ENCODE assay signal across 22 mouse cellular contexts in the genomic region with DNA sequence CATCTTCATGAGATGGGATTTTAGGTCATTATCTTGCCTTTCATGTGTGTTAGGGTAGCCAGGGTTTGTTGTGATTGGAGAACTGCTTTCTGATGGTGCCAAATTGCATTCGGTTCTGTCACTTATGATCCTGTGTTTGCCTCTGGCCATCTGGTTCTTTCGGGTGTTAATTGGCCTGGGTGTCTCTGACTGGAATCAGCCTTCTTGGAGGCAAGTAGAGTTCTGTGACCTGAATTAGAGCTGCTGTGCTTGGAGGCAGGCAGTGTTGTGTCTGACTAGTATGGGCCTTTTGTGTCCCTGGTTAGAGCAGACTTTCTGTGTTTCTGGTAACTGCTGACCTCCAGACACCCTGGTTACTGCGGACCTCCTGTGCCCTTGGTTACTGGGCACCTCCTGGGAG.
"Had no signal": no experiment of that assay in that cellular context is flagged by ENCODE, and none has a peak within 500 bp of the region (broad histone marks: within the 10 kb centered on the region; RNA-seq: fewer than 3 reads in every experiment).

No protein-coding gene starts in this region.

- H3K4me2 ChIP-seq: liver, embryonic 15.5 days; lung, embryonic 15.5 days; neural tube, embryonic 13.5 days; neural tube, embryonic 15.5 days; stomach, embryonic 15.5 days had no signal

- H3K4me3 ChIP-seq: liver, embryonic 15.5 days; lung, embryonic 15.5 days; midbrain, embryonic 10.5 days; myocyte; neural tube, embryonic 13.5 days; neural tube, embryonic 15.5 days; stomach, embryonic 15.5 days had no signal

- H3K27me3 ChIP-seq: liver, embryonic 15.5 days; lung, embryonic 15.5 days; neural tube, embryonic 13.5 days; neural tube, embryonic 15.5 days; stomach, embryonic 15.5 days had no signal

- H3K36me3 ChIP-seq: liver, embryonic 15.5 days; lung, embryonic 15.5 days; midbrain, embryonic 10.5 days; neural tube, embryonic 13.5 days; neural tube, embryonic 15.5 days; stomach, embryonic 15.5 days had no signal

- DNase-seq: liver, postnatal 0 days; lung, adult 2 months; lung, postnatal 14 days; lung, postnatal 36 days; midbrain, embryonic 14.5 days; right cerebral cortex, adult 18-20 months; right cerebral cortex, postnatal 25 days; right cerebral cortex, postnatal 4 days; thymus, adult 2 months; thymus, postnatal 25 days; thymus, postnatal 4 days had no signal

- ATAC-seq: liver, postnatal 0 days; lung, postnatal 0 days; midbrain, embryonic 16.5 days had no signal

- H3K9me3 ChIP-seq: liver, embryonic 15.5 days; lung, embryonic 15.5 days; midbrain, embryonic 10.5 days; neural tube, embryonic 13.5 days; neural tube, embryonic 15.5 days; stomach, embryonic 15.5 days had no signal

- H3K27ac ChIP-seq: liver, embryonic 15.5 days; lung, embryonic 15.5 days; macrophage; midbrain, embryonic 10.5 days; neural tube, embryonic 13.5 days; neural tube, embryonic 15.5 days; stomach, embryonic 15.5 days; stomach, postnatal 0 days had no signal

- H3K9ac ChIP-seq: liver, embryonic 15.5 days; liver, postnatal 0 days; lung, embryonic 15.5 days; neural tube, embryonic 13.5 days; neural tube, embryonic 15.5 days; stomach, embryonic 15.5 days had no signal

- H3K4me1 ChIP-seq: liver, embryonic 15.5 days; lung, embryonic 15.5 days; midbrain, embryonic 10.5 days; stomach, embryonic 15.5 days had no signal
